In genomic region chr11:69680136-69680855, GRCm38 (mm10) we compare ENCODE assay signal across 8 mouse cellular contexts. TPM values are rescaled to one million over a fixed set of nuclear protein-coding genes. Genes with fewer than 3 reads are reported as not detected.
A peak's percentile ranks its signal among the peaks of the same experiment; 100 is the strongest.
DNase-seq lines count a peak whose midpoint lies in the region; ATAC-seq and TF ChIP-seq lines count a peak whose summit lies in the region.

No protein-coding gene starts in this region.

- DNase-seq in thymus, postnatal 14 days, result peak; percentile 15
- no peak for DNase-seq in thymus, postnatal 25 days
- no peak for DNase-seq in limb, embryonic 14.5 days (ENCODE audit: low spot score)
- DNase-seq in T-cell, adult 2 months (ENCODE audit: low spot score), result no peak
- no peak for DNase-seq in embryo, embryonic 10.5 days (ENCODE audit: low spot score)

- no peak for ATAC-seq in erythroblast, adult 5-6 weeks (replicated peaks; ENCODE audit: low FRiP score, poor library complexity, severe bottlenecking)
- no peak for ATAC-seq in limb, embryonic 14.5 days (ENCODE audit: low FRiP score, low read depth)
- no peak for ATAC-seq in stomach, embryonic 16.5 days (ENCODE audit: insufficient read depth, low FRiP score)

- H3K4me2 ChIP-seq in limb, embryonic 14.5 days (replicated peaks; ENCODE audit: low read depth, low read length, severe bottlenecking), result peak overlapping the region; percentile 88
- H3K4me2 ChIP-seq in stomach, embryonic 16.5 days (ENCODE audit: low read depth, low read length), result peak overlapping the region; percentile 97

- no peak for TF ChIP-seq POLR2A in limb, embryonic 14.5 days (IDR thresholded peaks at IDR 0.05; ENCODE audit: borderline replicate concordance, extremely low read depth, insufficient read depth, insufficient read length)

- peak overlapping the region; percentile 91 for H3K4me3 ChIP-seq in erythroblast, embryonic 14.5 days (replicated peaks)
- H3K4me3 ChIP-seq in limb, embryonic 14.5 days (replicated peaks; ENCODE audit: low read length), result peak overlapping the region; percentile 87
- peak overlapping the region; percentile 91 for H3K4me3 ChIP-seq in stomach, embryonic 16.5 days (replicated peaks; ENCODE audit: low read length)

- no peak overlapping the region for H3K27ac ChIP-seq in limb, embryonic 14.5 days (replicated peaks; ENCODE audit: low read depth, low read length)
- H3K27ac ChIP-seq in stomach, embryonic 16.5 days (ENCODE audit: low read length), result no peak overlapping the region

- 90% methylated on average over 30 of the region's 30 CpGs for WGBS in limb, embryonic 14.5 days
- WGBS in stomach, embryonic 16.5 days, result 87% methylated on average over 30 of the region's 30 CpGs

- 0 out of 2 replicates have a peak, but pooled peaks cover 2% of the 10 kb centered on the region for H3K27me3 ChIP-seq in erythroblast, embryonic 14.5 days (ENCODE audit: control insufficient read depth)
- H3K27me3 ChIP-seq in limb, embryonic 14.5 days (ENCODE audit: control insufficient read depth, insufficient read depth, low read length), result no peaks in the 10 kb centered on the region
- H3K27me3 ChIP-seq in stomach, embryonic 16.5 days (ENCODE audit: control insufficient read depth, insufficient read depth, low read length), result no peaks in the 10 kb centered on the region

- H3K9ac ChIP-seq in limb, embryonic 14.5 days (ENCODE audit: low read depth, low read length, severe bottlenecking), result peak overlapping the region; percentile 74; the same call in 1 of the 2 replicates
- peak overlapping the region; percentile 86 for H3K9ac ChIP-seq in stomach, embryonic 16.5 days (ENCODE audit: low read length)

- no peaks in the 10 kb centered on the region for H3K9me3 ChIP-seq in erythroblast, embryonic 14.5 days (ENCODE audit: control insufficient read depth, low read length)
- H3K9me3 ChIP-seq in limb, embryonic 14.5 days (ENCODE audit: control insufficient read depth, low read length), result no peaks in the 10 kb centered on the region
- H3K9me3 ChIP-seq in stomach, embryonic 16.5 days (replicated peaks; ENCODE audit: control insufficient read depth, low read length), result no peaks in the 10 kb centered on the region

- peaks cover 49% of the 10 kb centered on the region for H3K36me3 ChIP-seq in erythroblast, embryonic 14.5 days (ENCODE audit: control insufficient read depth)
- H3K36me3 ChIP-seq in limb, embryonic 14.5 days (ENCODE audit: control insufficient read depth, insufficient read depth, low read length), result peaks cover 51% of the 10 kb centered on the region
- no peaks in the 10 kb centered on the region for H3K36me3 ChIP-seq in stomach, embryonic 16.5 days (ENCODE audit: control insufficient read depth, insufficient read depth, low read length)

- peaks cover 46% of the 10 kb centered on the region for H3K4me1 ChIP-seq in erythroblast, embryonic 14.5 days (ENCODE audit: control insufficient read depth)
- peaks cover 23% of the 10 kb centered on the region for H3K4me1 ChIP-seq in limb, embryonic 14.5 days (ENCODE audit: control insufficient read depth, insufficient read depth, low read length)
- H3K4me1 ChIP-seq in stomach, embryonic 16.5 days (ENCODE audit: control insufficient read depth, insufficient read depth, low read length), result peaks cover 21% of the 10 kb centered on the region

RNA-seq across cellular contexts. Expression of gene Senp3, which starts 1.6 kb away (rescaled TPM):
- 5.4 and 5.6 TPM in 2 replicates for polyA plus RNA-seq in erythroblast, embryonic 14.5 days (2012)
- 46.4 and 52.3 TPM in 2 replicates for total RNA-seq in erythroblast, adult 5-6 weeks (2015; ENCODE audit: low replicate concordance)
- total RNA-seq in erythroblast, adult 5-6 weeks (2017; ENCODE audit: low replicate concordance), result 10.3 and 18.2 TPM in 2 replicates
- polyA plus RNA-seq in limb, embryonic 14.5 days (2012; rRNA removed), result 172 and 297 TPM in 2 replicates
- 95.4 and 99.0 TPM in 2 replicates for polyA plus RNA-seq in limb, embryonic 14.5 days (2014; fragmentation: Nextera tagmentation; extraction: Ambion mirVana)
- 66.3 and 68.5 TPM in 2 replicates for polyA plus RNA-seq in stomach, embryonic 16.5 days (2015; fragmentation: Nextera tagmentation; extraction: Ambion mirVana)

RNA-seq across cellular contexts. Expression of gene Tnfsf13, which starts 5.3 kb away (rescaled TPM):
- polyA plus RNA-seq in erythroblast, embryonic 14.5 days (2012), result not detected in 2 replicates
- 9.2 and 17.9 TPM in 2 replicates for total RNA-seq in erythroblast, adult 5-6 weeks (2015; ENCODE audit: low replicate concordance)
- total RNA-seq in erythroblast, adult 5-6 weeks (2017; ENCODE audit: low replicate concordance), result 0.28 and 7.8 TPM in 2 replicates
- 4.4 and 5.2 TPM in 2 replicates for polyA plus RNA-seq in limb, embryonic 14.5 days (2012; rRNA removed)
- polyA plus RNA-seq in limb, embryonic 14.5 days (2014; fragmentation: Nextera tagmentation; extraction: Ambion mirVana), result 0.77 and 0.98 TPM in 2 replicates
- 0.59 and 1.0 TPM in 2 replicates for polyA plus RNA-seq in stomach, embryonic 16.5 days (2015; fragmentation: Nextera tagmentation; extraction: Ambion mirVana)

RNA-seq across cellular contexts. Expression of gene Eif4a1, which starts 8.1 kb away (rescaled TPM):
- 27.9 and 30.9 TPM in 2 replicates for polyA plus RNA-seq in erythroblast, embryonic 14.5 days (2012)
- total RNA-seq in erythroblast, adult 5-6 weeks (2015; ENCODE audit: low replicate concordance), result 177 and 204 TPM in 2 replicates
- total RNA-seq in erythroblast, adult 5-6 weeks (2017; ENCODE audit: low replicate concordance), result 163 and 169 TPM in 2 replicates
- polyA plus RNA-seq in limb, embryonic 14.5 days (2012; rRNA removed), result 887 and 919 TPM in 2 replicates
- 547 and 561 TPM in 2 replicates for polyA plus RNA-seq in limb, embryonic 14.5 days (2014; fragmentation: Nextera tagmentation; extraction: Ambion mirVana)
- polyA plus RNA-seq in stomach, embryonic 16.5 days (2015; fragmentation: Nextera tagmentation; extraction: Ambion mirVana), result 454 and 462 TPM in 2 replicates

RNA-seq across cellular contexts. Expression of gene Cd68, which starts 14.3 kb away (rescaled TPM):
- polyA plus RNA-seq in erythroblast, embryonic 14.5 days (2012), result 0.60 and 0.78 TPM in 2 replicates
- total RNA-seq in erythroblast, adult 5-6 weeks (2015; ENCODE audit: low replicate concordance), result 42.6 and 48.8 TPM in 2 replicates
- 20.9 and 44.4 TPM in 2 replicates for total RNA-seq in erythroblast, adult 5-6 weeks (2017; ENCODE audit: low replicate concordance)
- polyA plus RNA-seq in limb, embryonic 14.5 days (2012; rRNA removed), result 16.6 and 24.3 TPM in 2 replicates
- 20.5 and 24.7 TPM in 2 replicates for polyA plus RNA-seq in limb, embryonic 14.5 days (2014; fragmentation: Nextera tagmentation; extraction: Ambion mirVana)
- polyA plus RNA-seq in stomach, embryonic 16.5 days (2015; fragmentation: Nextera tagmentation; extraction: Ambion mirVana), result 18.9 and 19.6 TPM in 2 replicates

RNA-seq across cellular contexts. Expression of gene Tnfsf12, which starts 15.4 kb away (rescaled TPM):
- 0.02 TPM in 1 of 2 replicates, not detected in the other for polyA plus RNA-seq in erythroblast, embryonic 14.5 days (2012)
- 1.3 TPM in 1 of 2 replicates, not detected in the other for total RNA-seq in erythroblast, adult 5-6 weeks (2015; ENCODE audit: low replicate concordance)
- total RNA-seq in erythroblast, adult 5-6 weeks (2017; ENCODE audit: low replicate concordance), result 0.17 and 1.1 TPM in 2 replicates
- polyA plus RNA-seq in limb, embryonic 14.5 days (2012; rRNA removed), result 22.9 and 31.6 TPM in 2 replicates
- polyA plus RNA-seq in limb, embryonic 14.5 days (2014; fragmentation: Nextera tagmentation; extraction: Ambion mirVana), result 13.7 and 15.2 TPM in 2 replicates
- 8.8 and 9.6 TPM in 2 replicates for polyA plus RNA-seq in stomach, embryonic 16.5 days (2015; fragmentation: Nextera tagmentation; extraction: Ambion mirVana)

Comparison
In these comparisons a context has a peak if more than half of its experiments do, and no peak if none do; other contexts are left out.
1. RNA of gene Senp3, which starts 1.6 kb away (polyA plus RNA-seq): 95.4 to 297 TPM in limb, embryonic 14.5 days and 66.3 to 68.5 TPM in stomach, embryonic 16.5 days; 5.4 to 5.6 TPM in erythroblast, embryonic 14.5 days; every median in the first group is over 10 times any median in the second.
2. RNA of gene Eif4a1, which starts 8.1 kb away (polyA plus RNA-seq): 547 to 919 TPM in limb, embryonic 14.5 days and 454 to 462 TPM in stomach, embryonic 16.5 days; 27.9 to 30.9 TPM in erythroblast, embryonic 14.5 days; every median in the first group is over 10 times any median in the second.
3. Peak in every context shown above with its lines, with median percentiles within 50 percentile points of each other: H3K4me3 ChIP-seq.